Mouse (Mus musculus) bone marrow macrophage, adult 2 months (primary cell): ENCODE data around the gene Ccpg1.

ENCODE experiments used
- CTCF ChIP-seq: IDR thresholded peaks from 2 replicates; pipeline ENCODE4 v1.5.1; 2012; ENCODE audit warnings: low read depth, mild to moderate bottlenecking, low read length, moderate library complexity
- POLR2A ChIP-seq: IDR thresholded peaks from 2 replicates; pipeline ENCODE4 v1.6.1; 2012; ENCODE audit warnings: mild to moderate bottlenecking, low read depth, low read length, borderline replicate concordance

- TF ChIP-seq CTCF (no peak), POLR2A (no peak)
Observed at GRCm38 (mm10) chr9:72991420-72991819, 6.2 kb downstream of the Ccpg1 start.
